Mouse (Mus musculus) hindbrain, embryonic 13.5 days (tissue): Measurements from ENCODE around the gene Umod. TPM values are rescaled to one million over a fixed set of nuclear protein-coding genes. Genes with fewer than 3 reads are reported as not detected.
A peak's percentile ranks its signal among the peaks of the same experiment; 100 is the strongest.

ENCODE experiments used
- ATAC-seq: fragments of 200-750 bp; cut with Nextera tagmentation; 2 replicates; pipeline ENCODE4 v1.8.0; 2017; ENCODE audit warnings: moderate TSS enrichment; ENCODE audit not compliant: low FRiP score
- H3K27ac ChIP-seq: fragments of 300-500 bp; sonication (generic); 2 replicates; pipeline ENCODE4 v1.5.1; 2015; ENCODE audit warnings: inconsistent platforms, mild to moderate bottlenecking, moderate library complexity
- H3K27me3 ChIP-seq: fragments of 300-500 bp; sonication (generic); 2 replicates; pipeline ENCODE4 v1.6.1; 2015; ENCODE audit warnings: mild to moderate bottlenecking, inconsistent platforms
- H3K36me3 ChIP-seq: fragments of 300-500 bp; sonication (generic); 2 replicates; pipeline ENCODE4 v1.6.1; 2015; ENCODE audit warnings: mild to moderate bottlenecking, inconsistent platforms
- H3K4me1 ChIP-seq: fragments of 300-500 bp; sonication (generic); replicated peaks from 2 replicates; pipeline ENCODE4 v1.6.1; 2015; ENCODE audit warnings: inconsistent platforms
- H3K4me2 ChIP-seq: fragments of 300-500 bp; sonication (generic); 2 replicates; pipeline ENCODE4 v1.6.1; 2015; ENCODE audit warnings: inconsistent platforms, mild to moderate bottlenecking, moderate library complexity
- H3K4me3 ChIP-seq: fragments of 300-500 bp; sonication (generic); 2 replicates; pipeline ENCODE4 v1.5.1; 2015; ENCODE audit warnings: mild to moderate bottlenecking, inconsistent platforms
- H3K9ac ChIP-seq: fragments of 300-500 bp; sonication (generic); 2 replicates; pipeline ENCODE4 v1.6.1; 2015; ENCODE audit warnings: mild to moderate bottlenecking, inconsistent platforms
- H3K9me3 ChIP-seq: fragments of 300-500 bp; sonication (generic); 2 replicates; pipeline ENCODE4 v1.6.1; 2016; ENCODE audit warnings: inconsistent platforms
- WGBS: fragments of 180-500 bp; shearing (Covaris S2); methylation state at CpG from one replicate; pipeline ENCODE4 v1.1.7; 2015; 5-methylcytosine and 5-hydroxymethylcytosine counted together
- polyA plus RNA-seq: library from polyadenylated mRNA; unstranded; fragments of >200 nt; fragmentation: Nextera tagmentation; extraction: Ambion mirVana; gene quantifications from 2 replicates; pipeline ENCODE4 v1.2.1, GENCODE M21; 2015

Gene Umod
- polyA plus RNA-seq, 1 experiment from 2014 or later: not detected

- ATAC-seq: no peak
- WGBS: 33% methylated on average over 7 of the region's 7 CpGs
- no peak overlapping the region for H3K27ac ChIP-seq
- H3K9ac ChIP-seq: no peak overlapping the region
- H3K36me3 ChIP-seq: no peaks in the 10 kb centered on the region
- no peak overlapping the region for H3K4me3 ChIP-seq
- no peaks in the 10 kb centered on the region for H3K9me3 ChIP-seq
- peaks cover 16% of the 10 kb centered on the region; the same call in 1 of the 2 replicates for H3K27me3 ChIP-seq
- H3K4me2 ChIP-seq: no peak overlapping the region
- no peaks in the 10 kb centered on the region for H3K4me1 ChIP-seq
Measured at GRCm38 (mm10) chr7:119513056-119513455, 34.0 kb upstream of the Umod start.

- no peaks in the 10 kb centered on the region for H3K9me3 ChIP-seq
- ATAC-seq: no peak
- H3K4me2 ChIP-seq: no peak overlapping the region
- no peak overlapping the region for H3K4me3 ChIP-seq
- WGBS: 97% methylated on average over 4 of the region's 4 CpGs
- H3K36me3 ChIP-seq: no peaks in the 10 kb centered on the region
- H3K27ac ChIP-seq: no peak overlapping the region
- H3K9ac ChIP-seq: no peak overlapping the region
- no peaks in the 10 kb centered on the region for H3K4me1 ChIP-seq
- H3K27me3 ChIP-seq: peaks cover 11% of the 10 kb centered on the region; the same call in 1 of the 2 replicates
Measured at GRCm38 (mm10) chr7:119511143-119511542, 32.1 kb upstream of the Umod start.

- H3K27me3 ChIP-seq: no peaks in the 10 kb centered on the region
- no peak overlapping the region for H3K9ac ChIP-seq
- no peak for ATAC-seq
- H3K36me3 ChIP-seq: no peaks in the 10 kb centered on the region
- no peaks in the 10 kb centered on the region for H3K4me1 ChIP-seq
- no peaks in the 10 kb centered on the region for H3K9me3 ChIP-seq
- H3K4me2 ChIP-seq: no peak overlapping the region
- 91% methylated on average over 4 of the region's 4 CpGs for WGBS
- no peak overlapping the region for H3K27ac ChIP-seq
- H3K4me3 ChIP-seq: no peak overlapping the region
Measured at GRCm38 (mm10) chr7:119490041-119490780, 11.1 kb upstream of the Umod start.

GRCm38 (mm10) chr7:119486683-119487082 is 7.6 kb upstream of the Umod start:
- no peak for ATAC-seq
- Histone ChIP-seq H3K36me3 (no peaks in the 10 kb centered on the region), H3K4me1 (no peaks in the 10 kb centered on the region), H3K9ac (no peak overlapping the region), H3K27me3 (no peaks in the 10 kb centered on the region), H3K4me2 (no peak overlapping the region), H3K9me3 (no peaks in the 10 kb centered on the region), H3K4me3 (no peak overlapping the region), H3K27ac (no peak overlapping the region)
- 92% methylated on average over 5 of the region's 5 CpGs for WGBS

- Histone ChIP-seq H3K27me3 (no peaks in the 10 kb centered on the region), H3K4me2 (no peak overlapping the region), H3K9ac (no peak overlapping the region), H3K36me3 (no peaks in the 10 kb centered on the region), H3K4me3 (no peak overlapping the region), H3K27ac (no peak overlapping the region), H3K9me3 (no peaks in the 10 kb centered on the region), H3K4me1 (no peaks in the 10 kb centered on the region)
- ATAC-seq: no peak
- 87% methylated on average over 4 of the region's 4 CpGs for WGBS
Measured at GRCm38 (mm10) chr7:119484154-119484553, 5.1 kb upstream of the Umod start.

GRCm38 (mm10) chr7:119476500-119477389 is 2.3 kb downstream of the Umod start:
- Histone ChIP-seq H3K4me2 (no peak overlapping the region), H3K27me3 (no peaks in the 10 kb centered on the region), H3K9ac (no peak overlapping the region), H3K36me3 (no peaks in the 10 kb centered on the region), H3K27ac (no peak overlapping the region), H3K4me3 (no peak overlapping the region), H3K9me3 (no peaks in the 10 kb centered on the region), H3K4me1 (no peaks in the 10 kb centered on the region)
- WGBS: 81% methylated on average over 33 of the region's 33 CpGs
- ATAC-seq: no peak

- H3K4me3 ChIP-seq: no peak within 1 kb of the TSS
- no peaks in the 10 kb centered on the region for H3K27me3 ChIP-seq
- H3K9me3 ChIP-seq: no peaks in the 10 kb centered on the region
- H3K36me3 ChIP-seq: no peaks in the 10 kb centered on the region
- no peak for ATAC-seq
- H3K9ac ChIP-seq: no peak within 1 kb of the TSS
- H3K27ac ChIP-seq: no peak within 1 kb of the TSS
- H3K4me2 ChIP-seq: no peak within 1 kb of the TSS
- WGBS: 89% methylated on average over 6 of the region's 6 CpGs
- no peaks in the 10 kb centered on the region for H3K4me1 ChIP-seq
Measured at GRCm38 (mm10) chr7:119459185-119459584, 19.9 kb downstream of the Umod start, which contains the start of gene Gp2. Gene Gp2, minus strand, starts transcription at chr7:119459285.

- no peaks in the 10 kb centered on the region for H3K36me3 ChIP-seq
- H3K27me3 ChIP-seq: no peaks in the 10 kb centered on the region
- no peak overlapping the region for H3K27ac ChIP-seq
- H3K4me3 ChIP-seq: no peak overlapping the region
- H3K9me3 ChIP-seq: no peaks in the 10 kb centered on the region
- WGBS: 86% methylated on average over 7 of the region's 7 CpGs
- no peak for ATAC-seq
- H3K9ac ChIP-seq: no peak overlapping the region
- H3K4me2 ChIP-seq: no peak overlapping the region
- H3K4me1 ChIP-seq: no peaks in the 10 kb centered on the region
Measured at GRCm38 (mm10) chr7:119454192-119454591, 24.9 kb downstream of the Umod start.

- Histone ChIP-seq H3K4me3 (no peak overlapping the region), H3K9ac (no peak overlapping the region), H3K9me3 (no peaks in the 10 kb centered on the region), H3K4me2 (no peak overlapping the region), H3K4me1 (no peaks in the 10 kb centered on the region), H3K27ac (no peak overlapping the region), H3K36me3 (no peaks in the 10 kb centered on the region), H3K27me3 (no peaks in the 10 kb centered on the region)
- 65% methylated on average over 4 of the region's 4 CpGs for WGBS
- no peak for ATAC-seq
Measured at GRCm38 (mm10) chr7:119443849-119444248, 35.2 kb downstream of the Umod start.

- WGBS: 80% methylated on average over 1 of the region's 1 CpGs
- Histone ChIP-seq H3K36me3 (no peaks in the 10 kb centered on the region), H3K9ac (no peak overlapping the region), H3K4me2 (no peak overlapping the region), H3K4me1 (no peaks in the 10 kb centered on the region), H3K27ac (no peak overlapping the region), H3K9me3 (no peaks in the 10 kb centered on the region), H3K27me3 (no peaks in the 10 kb centered on the region), H3K4me3 (no peak overlapping the region)
- no peak for ATAC-seq
Measured at GRCm38 (mm10) chr7:119441938-119442337, 37.1 kb downstream of the Umod start.

- Histone ChIP-seq H3K9ac (no peak overlapping the region), H3K36me3 (no peaks in the 10 kb centered on the region), H3K4me2 (no peak overlapping the region), H3K9me3 (no peaks in the 10 kb centered on the region), H3K27me3 (peaks cover 3% of the 10 kb centered on the region; the same call in 1 of the 2 replicates), H3K4me3 (no peak overlapping the region), H3K4me1 (no peaks in the 10 kb centered on the region), H3K27ac (no peak overlapping the region)
- 10% methylated on average over 6 of the region's 6 CpGs for WGBS
- peak; percentile 86 for ATAC-seq
Measured at GRCm38 (mm10) chr7:119427180-119427616, 51.9 kb downstream of the Umod start.

- no peak overlapping the region for H3K4me2 ChIP-seq
- no peaks in the 10 kb centered on the region for H3K27me3 ChIP-seq
- 6% methylated on average over 2 of the region's 2 CpGs for WGBS
- peaks cover 15% of the 10 kb centered on the region for H3K4me1 ChIP-seq
- no peak overlapping the region for H3K4me3 ChIP-seq
- no peak overlapping the region for H3K9ac ChIP-seq
- H3K9me3 ChIP-seq: no peaks in the 10 kb centered on the region
- peak overlapping the region; percentile 64 for H3K27ac ChIP-seq
- peak; percentile 93 for ATAC-seq
- H3K36me3 ChIP-seq: no peaks in the 10 kb centered on the region
Measured at GRCm38 (mm10) chr7:119420730-119421129, 58.4 kb downstream of the Umod start.
